Mouse (Mus musculus): ENCODE results near the gene Wdfy3. TPM values are rescaled to one million over a fixed set of nuclear protein-coding genes. Genes with fewer than 3 reads are reported as not detected.

Wdfy3 gene
- 5.7 and 7.9 TPM in 2 replicates for polyA plus RNA-seq (2012; rRNA removed; ENCODE audit: low replicate concordance)

GRCm38 (mm10) chr5:102069767-102070413 lies at the start of gene Wdfy3:
TSS of gene Wdfy3 (minus strand) at chr5:102069921.

